ENCODE assay signal across 22 mouse cellular contexts in the genomic region with DNA sequence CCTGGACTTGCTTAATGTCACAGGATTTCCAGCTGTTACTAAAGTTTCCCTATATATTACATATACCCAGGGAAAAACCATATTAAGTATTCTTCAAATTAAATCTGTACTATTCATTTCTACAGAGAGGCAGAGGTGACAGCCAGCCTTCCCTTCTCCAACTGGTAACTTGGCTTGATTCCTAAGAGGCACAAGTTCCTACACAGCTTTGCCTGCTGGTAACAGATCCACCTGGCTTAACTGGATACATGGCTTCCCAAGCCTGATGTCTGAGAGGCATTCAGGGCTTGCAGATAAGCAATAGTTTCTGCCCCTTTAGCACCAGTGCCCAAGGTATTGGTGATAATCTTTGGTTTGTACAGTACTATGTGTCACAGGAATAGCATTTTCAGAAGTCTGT. TPM values are rescaled to one million over a fixed set of nuclear protein-coding genes. Genes with fewer than 3 reads are reported as not detected.
A peak's percentile ranks its signal among the peaks of the same experiment; 100 is the strongest.
DNase-seq lines count a peak whose midpoint lies in the region; ATAC-seq lines count a peak whose summit lies in the region.
"Had no signal": no experiment of that assay in that cellular context is flagged by ENCODE, and none has a peak within 500 bp of the region (broad histone marks: within the 10 kb centered on the region; RNA-seq: fewer than 3 reads in every experiment).

No protein-coding gene starts in this region.

- DNase-seq in cerebellum, adult 11 months, result no peak
- peak; percentile 7 for DNase-seq in cerebellum, adult 9-11 months
- DNase-seq in cerebellum, postnatal 36 days, result no peak
- DNase-seq in brain, adult 2 months (ENCODE audit: low read depth, low spot score), result peak; percentile 58
- DNase-seq in skeletal muscle tissue, adult 2 months (ENCODE audit: low read depth, low spot score), result peak; percentile 1
- DNase-seq in left cerebral cortex, adult 8-10 months (ENCODE audit: low spot score in 2 of 2), result no peak
- DNase-seq: adrenal gland, adult 8-10 months; adrenal gland, postnatal 25 days; gastrocnemius, postnatal 25 days; heart, adult 2 months; heart, postnatal 14 days; heart, postnatal 4 days; kidney, adult 18-20 months had no signal

- 0 out of 2 replicates have a peak, but pooled peaks have one; percentile 64 for ATAC-seq in cerebellum, adult (ENCODE audit: insufficient number of reproducible peaks, low FRiP score, low TSS enrichment)
- ATAC-seq: activated CD4-positive, CD25-positive, alpha-beta regulatory T cell, adult 4 months; forebrain, embryonic 13.5 days; hindbrain, postnatal 0 days; inflammation-experienced regulatory T-cells, adult 6 months; intestine, embryonic 16.5 days had no signal

RNA-seq across cellular contexts. Expression of gene Gm10118, which starts 27.3 kb away (rescaled TPM):
- total RNA-seq in left cerebral cortex, adult 8-10 months (2022), result 1 to 10 TPM; 5.2 to 7.8 (median 6.6) TPM
- total RNA-seq: adrenal gland, adult 8-10 months; adrenal gland, postnatal 25 days; ES-E14; gastrocnemius, adult 8-10 months; gastrocnemius, postnatal 25 days; granulocyte monocyte progenitor cell, adult 5-6 weeks; heart, adult 2 months; heart, postnatal 14 days; heart, postnatal 4 days had no signal

Comparison
In these comparisons a context has a peak if more than half of its experiments do, and no peak if none do; other contexts are left out.
1. DNase-seq: peak in cerebellum, adult 9-11 months (single experiment), brain, adult 2 months (single experiment) and skeletal muscle tissue, adult 2 months (single experiment); none in cerebellum, adult 11 months (single experiment), cerebellum, postnatal 36 days (0 of 2) and left cerebral cortex, adult 8-10 months (0 of 2).